Mouse (Mus musculus): ENCODE results near the gene Apoc4.

The Apoc4 gene

GRCm38 (mm10) chr7:19632275-19632674 lies 49.0 kb downstream of the Apoc4 start:
- in situ Hi-C loops (cut with MboI): no loop called here

GRCm38 (mm10) chr7:19629361-19629734 lies 51.9 kb downstream of the Apoc4 start, which contains the start of gene Relb:
Relb (minus strand) TSS chr7:19629438.
- in situ Hi-C loops (cut with MboI): no loop called here

- in situ Hi-C loops (cut with MboI): no loop called here
Measured at GRCm38 (mm10) chr7:19628536-19629360, 52.5 kb downstream of the Apoc4 start.

- in situ Hi-C loops (cut with MboI): no loop called here
Measured at GRCm38 (mm10) chr7:19628192-19628535, 53.1 kb downstream of the Apoc4 start.

Measured in mature B cell (primary cell).